Mouse (Mus musculus) megakaryocyte, adult 5-6 weeks (primary cell): ENCODE measurements around the gene Dmkn. TPM values are rescaled to one million over a fixed set of nuclear protein-coding genes. Genes with fewer than 3 reads are reported as not detected.

Source experiments
- ATAC-seq: 2 replicates; pipeline ENCODE4 v1.8.0; 2016; ENCODE audit warnings: mild to moderate bottlenecking, inconsistent platforms; ENCODE audit not compliant: poor library complexity, severe bottlenecking
- total RNA-seq, 2 experiments: library from RNA; stranded (forward) in 1 of 2; stranded (reverse) in 1 of 2; fragments of 153-499, 151-499 nt in 1 of 2; fragments of 221-1000, 200-1000 nt in 1 of 2; gene quantifications; 2 replicates each; pipeline versions ENCODE4 v1.2.3 to v1.2.4; 2015 to 2017

Dmkn gene
- total RNA-seq, 2 experiments from 2014 or later: 15.1 to 25.7 TPM

DNA sequence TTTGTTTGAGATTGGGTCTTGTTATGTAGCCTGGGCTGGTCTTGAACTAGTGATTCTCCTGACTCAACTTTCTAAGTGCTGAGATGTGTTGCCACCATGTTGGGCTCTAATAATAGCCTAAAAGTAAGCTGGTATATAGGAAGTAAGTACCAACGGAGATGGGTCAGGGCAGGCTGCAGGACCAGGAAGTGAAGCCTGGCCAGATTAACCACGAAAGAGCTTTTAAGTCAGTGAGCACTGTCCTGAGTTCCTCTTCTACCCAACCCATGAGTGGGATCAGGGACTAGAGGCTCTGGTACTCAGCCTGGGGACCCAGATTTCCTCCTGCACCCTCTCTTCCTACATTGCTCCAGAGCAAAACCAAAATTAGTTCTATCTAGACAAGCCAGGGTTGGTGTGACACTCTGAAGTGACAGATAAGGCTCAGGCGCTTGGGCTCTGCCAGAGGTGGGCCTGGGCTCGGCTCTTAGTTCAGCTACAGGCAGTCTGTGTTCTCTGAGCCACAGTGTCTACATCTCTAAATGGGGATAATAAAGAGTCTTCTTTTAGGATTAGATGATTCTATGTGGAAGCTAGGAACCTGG, 1.7 kb upstream of the Dmkn start:
- ATAC-seq: peak; percentile 88

DNA sequence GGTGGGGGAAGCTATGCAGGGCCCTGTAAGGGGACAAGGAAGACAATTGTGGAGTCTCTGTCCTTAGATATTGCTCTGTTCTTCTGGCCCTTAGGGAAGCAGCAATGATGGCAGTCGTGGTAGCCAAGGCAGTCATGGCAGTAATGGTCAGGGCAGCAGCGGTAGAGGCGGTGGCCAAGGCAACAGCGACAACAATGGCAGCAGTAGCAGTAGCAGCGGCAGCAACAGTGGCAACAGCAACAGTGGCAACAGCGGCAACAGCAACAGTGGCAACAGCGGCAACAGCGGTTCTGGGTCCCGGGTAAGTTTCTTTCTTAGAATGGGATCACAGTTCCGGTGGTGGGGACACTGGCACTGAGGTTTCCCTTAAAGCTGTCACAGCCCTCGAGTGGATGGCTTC, 1.6 kb downstream of the Dmkn start:
- no peak for ATAC-seq

DNA sequence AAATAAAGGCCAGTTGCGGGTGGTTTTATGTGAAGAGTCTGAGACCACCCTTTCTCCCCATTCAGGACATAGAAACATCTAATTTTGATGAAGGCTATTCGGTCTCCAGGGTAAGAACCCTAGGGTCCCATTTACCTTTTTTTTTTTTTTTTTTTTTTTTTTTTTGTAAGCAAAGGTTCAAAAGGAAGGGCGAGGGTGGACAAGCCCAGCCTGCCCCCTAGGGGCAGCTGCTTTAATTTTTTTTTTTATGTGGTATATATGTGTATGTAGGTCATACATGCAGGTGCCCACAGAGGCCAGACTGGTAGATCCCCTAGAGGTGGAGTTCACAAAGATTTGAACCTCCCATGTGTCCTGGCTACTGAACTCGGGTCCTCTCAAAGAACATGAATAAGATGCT, 2.9 kb downstream of the Dmkn start:
- ATAC-seq: no peak

DNA sequence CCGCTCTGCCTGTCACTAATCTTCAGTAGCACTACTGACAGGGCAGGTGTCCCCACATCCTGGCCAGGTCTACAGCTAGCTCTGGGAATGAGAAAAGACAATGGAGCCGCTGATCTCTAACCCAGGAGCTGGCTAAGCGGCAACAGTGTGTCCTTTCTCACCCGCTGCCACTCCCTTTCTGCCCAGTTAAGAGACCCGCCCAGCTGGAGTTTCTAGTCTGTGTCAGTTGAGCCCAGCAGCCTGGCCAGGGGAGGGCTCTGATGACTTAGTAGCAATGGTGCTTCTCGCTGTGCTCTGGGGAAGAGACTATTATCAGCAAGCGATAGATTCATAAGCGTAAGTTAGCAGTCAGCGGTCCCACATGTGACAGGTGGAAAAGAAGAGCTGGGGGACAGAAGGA, 5.7 kb downstream of the Dmkn start:
- ATAC-seq: no peak

DNA sequence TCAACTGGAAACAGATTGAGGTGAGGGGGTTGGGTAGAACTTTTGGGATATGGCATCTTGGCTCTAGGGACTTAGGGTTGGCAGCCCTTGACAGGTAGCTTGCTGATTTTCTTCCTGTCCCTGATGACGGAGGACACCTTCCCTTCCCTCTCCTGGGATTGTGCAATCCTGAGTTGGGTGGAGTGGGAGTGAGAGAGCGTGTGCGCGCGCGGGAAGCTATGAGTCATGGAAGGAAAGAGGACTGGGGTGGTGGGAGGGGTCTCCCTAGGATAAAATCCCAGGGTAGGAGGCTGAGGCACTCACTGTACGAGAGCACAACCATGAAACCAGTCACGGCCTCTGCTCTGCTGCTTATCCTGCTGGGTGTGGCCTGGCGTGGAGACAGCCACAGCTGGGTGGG, 12.5 kb downstream of the Dmkn start:
- ATAC-seq: peak; percentile 30; the same call in 1 of the 2 replicates

DNA sequence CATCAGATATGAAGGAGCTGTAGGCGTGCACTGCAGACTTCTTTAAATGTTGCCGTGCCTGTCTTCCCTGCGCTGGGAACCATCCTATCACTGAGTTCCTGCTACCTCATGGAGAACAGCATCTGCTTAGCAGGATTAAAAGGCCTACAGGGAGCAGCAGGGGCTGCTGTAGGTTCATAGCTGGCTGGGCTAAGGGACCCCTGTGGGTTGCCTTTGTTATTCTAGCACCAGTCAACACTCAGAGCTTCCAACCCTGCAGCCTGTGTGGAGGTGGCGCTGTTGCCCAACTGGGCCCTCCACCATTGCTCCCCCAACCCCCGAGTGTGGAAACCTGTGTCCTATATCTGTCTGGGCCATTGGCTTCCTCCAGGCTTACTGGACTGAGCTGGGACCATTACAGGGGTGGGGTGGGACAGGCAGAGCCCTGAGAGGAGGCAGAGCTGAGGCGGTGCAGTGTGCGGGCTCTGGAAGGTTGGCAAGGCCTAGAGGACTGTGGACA, 13.6 kb downstream of the Dmkn start:
- ATAC-seq: no peak

DNA sequence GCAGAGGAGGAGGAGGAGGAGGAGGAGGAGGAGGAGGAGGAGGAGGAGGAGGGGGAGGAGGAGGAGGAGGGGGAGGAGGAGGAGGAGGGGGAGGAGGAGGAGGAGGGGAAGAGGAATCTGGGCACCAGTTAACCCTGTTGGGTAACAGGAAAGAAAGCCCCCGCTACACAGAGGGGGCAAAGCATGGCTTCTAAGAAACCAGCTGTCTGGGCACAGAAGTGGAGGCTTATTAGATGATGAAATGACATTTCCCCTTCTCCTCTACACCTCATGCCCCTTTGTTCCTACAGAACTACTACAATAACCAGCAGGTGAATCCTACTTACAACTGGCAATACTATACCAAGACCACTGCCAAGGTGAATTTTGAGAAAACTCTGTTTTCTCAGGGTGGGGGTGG, 14.4 kb downstream of the Dmkn start:
- ATAC-seq: no peak

DNA sequence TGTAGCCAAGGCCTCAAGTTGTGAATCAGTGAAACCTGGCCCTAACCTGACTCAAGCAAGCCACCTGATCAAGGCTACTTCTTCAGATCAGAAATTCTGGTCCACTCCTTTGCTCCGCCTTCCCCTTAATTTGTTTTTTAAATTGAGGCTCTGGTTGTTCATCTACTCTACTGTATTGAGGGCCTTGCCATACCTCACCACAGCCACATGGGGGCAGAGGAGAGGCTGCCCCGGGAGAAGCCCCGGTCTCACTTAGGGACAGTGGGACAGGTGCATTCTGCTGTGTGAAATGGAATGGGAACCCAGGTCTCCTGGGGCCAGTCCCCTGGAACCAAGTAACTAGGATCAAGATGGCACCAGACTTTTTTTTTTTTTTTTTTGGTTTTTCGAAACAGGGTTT, 18.2 kb downstream of the Dmkn start:
- ATAC-seq: peak; percentile 77

DNA sequence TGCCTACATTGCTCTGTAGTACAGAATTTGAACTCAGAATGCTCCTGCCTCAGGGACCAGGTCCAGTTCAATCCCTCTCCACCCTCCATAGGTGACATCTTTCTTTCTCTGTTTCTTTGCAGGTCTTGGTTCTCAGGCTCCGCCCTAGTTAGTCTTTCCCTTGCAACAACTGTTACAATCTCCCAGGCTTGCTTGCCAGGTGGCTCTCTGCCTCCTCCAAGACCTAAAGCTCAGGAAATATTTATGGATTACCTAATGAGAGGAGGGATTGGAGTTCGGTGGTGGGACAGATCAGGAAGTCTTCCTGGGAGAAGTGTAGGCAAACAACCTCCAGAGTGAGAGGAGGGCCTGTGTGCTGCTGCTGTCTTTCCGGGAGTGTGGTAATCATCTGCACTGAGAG, 19.1 kb downstream of the Dmkn start:
- ATAC-seq: no peak

DNA sequence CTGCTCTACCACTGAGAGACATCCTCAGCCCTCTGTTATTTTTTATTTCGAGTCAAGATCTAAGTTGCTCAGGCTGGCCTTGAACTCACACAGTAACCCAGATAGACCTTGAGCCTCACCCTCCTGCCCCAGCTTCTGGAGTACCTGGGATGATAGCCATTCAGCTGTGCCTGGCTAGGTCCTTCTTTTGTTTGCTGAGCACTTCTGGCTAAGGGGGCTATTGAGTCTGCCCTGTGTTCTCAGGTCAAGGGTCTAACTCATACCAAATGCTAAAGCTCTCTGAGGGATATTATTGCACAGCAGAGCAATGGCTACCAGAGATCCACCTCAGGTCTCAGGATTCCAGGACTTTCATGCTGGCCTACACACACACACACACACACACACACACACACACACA, 21.6 kb downstream of the Dmkn start:
- no peak for ATAC-seq

DNA sequence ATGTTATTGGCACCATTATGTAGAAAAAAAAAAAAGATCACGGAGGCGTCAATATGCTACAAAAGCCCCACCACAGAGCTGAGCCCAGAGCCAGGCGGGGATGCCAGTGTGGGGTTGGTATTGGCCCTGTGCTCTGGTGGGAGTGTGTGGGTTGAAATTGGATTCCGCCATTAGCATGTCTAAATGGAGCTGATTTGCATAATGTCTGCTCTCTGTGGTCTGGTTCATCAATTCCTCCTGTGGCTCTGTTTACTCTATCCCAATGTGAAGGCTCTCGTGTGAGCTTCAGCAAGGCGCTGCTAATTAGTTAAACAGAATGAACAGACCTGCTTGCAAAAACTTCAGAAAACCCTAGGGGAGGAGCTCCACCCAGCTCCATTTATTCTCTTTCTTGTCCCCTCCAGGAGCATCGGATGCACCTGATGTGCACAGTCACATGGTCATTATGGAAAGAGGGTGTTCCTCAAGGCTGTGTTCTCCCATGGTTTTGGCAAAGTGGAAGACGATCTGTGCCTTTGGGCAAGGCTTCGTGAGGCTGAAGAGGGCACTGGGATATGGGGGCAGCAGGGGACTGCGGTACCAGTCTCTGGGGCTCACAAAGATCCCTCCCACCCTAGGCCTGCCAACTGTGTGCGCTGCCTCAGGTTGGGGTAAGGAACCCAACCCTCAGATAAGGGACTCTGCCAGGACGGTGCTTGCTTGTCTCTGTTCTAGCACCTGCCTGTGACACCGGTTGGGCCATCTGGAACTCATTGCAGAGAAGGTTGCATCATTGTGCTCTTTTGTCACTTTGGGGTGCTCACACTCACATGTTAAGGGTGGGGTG, 22.4 kb downstream of the Dmkn start:
- ATAC-seq: no peak

DNA sequence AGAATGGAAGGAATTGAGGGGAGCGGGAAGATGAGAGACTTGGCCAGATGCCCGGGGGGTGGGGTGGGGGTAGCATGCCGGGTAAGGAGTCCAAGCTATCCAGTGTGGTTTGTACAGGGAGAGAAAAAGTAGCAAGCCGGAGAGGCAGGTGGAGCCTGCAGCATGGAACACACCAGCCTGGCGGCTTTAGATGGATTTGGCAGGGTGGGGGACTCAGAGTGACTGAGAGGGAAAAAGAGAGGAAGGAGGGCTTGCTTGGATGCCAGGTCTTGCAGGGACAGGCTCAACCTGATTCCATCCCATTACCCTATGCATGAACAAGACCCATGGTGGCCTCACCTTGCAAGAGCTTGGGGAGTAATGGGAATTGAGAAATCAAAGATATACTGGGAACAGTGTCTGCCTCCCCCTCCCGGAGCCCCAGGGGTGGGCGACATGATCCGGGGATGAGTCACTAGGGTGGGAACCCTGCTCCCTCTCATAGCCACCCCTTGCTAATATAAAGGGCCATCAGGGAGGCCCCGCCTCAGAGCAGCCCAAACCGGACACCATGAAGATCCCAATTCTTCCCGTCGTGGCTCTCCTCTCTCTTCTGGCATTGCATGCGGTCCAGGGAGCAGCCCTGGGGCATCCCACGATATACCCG, 23.9 kb downstream of the Dmkn start, which contains the start of gene Krtdap:
Gene Krtdap, plus strand, starts transcription at position 520 of the 646 bp plus-strand sequence.
- no peak for ATAC-seq

DNA sequence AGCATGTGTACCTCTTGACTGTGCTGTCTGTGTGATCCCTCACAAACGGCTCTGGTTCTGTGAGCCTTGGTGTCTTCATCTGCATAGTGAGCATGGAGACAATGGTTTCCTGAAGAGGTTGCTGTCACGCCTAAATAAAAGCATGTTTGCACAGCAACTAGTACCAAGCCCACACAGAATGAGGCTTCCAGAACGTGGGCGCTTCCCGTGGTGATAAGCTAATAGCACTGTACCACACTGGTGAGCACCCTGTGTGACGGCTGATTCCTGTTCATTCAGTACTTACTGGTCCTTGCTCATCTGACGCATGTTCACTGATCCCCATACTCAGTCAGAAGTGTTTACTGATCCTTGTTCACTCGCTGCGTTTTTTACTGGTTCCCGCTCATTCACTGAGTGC, 26.6 kb downstream of the Dmkn start:
- ATAC-seq: no peak

DNA sequence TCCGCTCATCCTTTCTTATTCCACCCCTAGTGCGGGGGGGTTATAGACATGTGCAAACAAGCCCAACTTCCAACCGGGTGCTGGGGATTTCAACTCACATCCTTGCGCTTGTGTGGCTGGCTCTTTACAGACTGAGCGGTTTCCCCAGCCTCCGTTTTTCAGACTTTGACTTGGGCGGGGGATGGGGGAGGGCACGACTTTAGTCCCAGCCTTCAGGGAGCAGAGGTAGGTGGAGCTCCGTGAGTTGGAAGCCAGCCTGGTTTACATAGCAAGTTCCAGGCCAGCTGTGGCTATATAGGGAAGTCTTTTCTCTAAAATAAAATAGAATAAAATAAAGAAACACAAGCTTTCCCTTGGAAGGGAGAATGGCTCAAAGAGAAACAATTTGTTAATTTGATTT, 28.4 kb downstream of the Dmkn start:
- ATAC-seq: no peak

DNA sequence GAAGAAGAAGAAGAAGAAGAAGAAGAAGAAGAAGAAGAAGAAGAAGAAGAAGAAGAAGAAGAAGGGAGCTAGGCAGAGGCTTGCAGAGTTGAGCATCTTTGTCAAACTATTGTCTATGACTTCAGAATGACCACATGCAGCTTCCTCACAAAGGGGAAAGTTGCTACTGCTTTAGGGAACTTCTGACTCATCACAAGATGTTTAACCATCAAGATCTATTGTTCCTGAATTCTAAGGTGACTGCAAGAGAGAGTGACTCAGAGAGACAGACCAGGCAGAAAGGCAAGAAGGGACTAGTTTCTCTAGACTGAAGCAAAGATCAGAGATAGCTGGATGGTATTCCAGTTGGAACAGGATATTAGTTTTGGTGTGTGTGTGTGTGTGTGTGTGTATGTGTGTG, 31.4 kb downstream of the Dmkn start:
- ATAC-seq: peak; percentile 80

DNA sequence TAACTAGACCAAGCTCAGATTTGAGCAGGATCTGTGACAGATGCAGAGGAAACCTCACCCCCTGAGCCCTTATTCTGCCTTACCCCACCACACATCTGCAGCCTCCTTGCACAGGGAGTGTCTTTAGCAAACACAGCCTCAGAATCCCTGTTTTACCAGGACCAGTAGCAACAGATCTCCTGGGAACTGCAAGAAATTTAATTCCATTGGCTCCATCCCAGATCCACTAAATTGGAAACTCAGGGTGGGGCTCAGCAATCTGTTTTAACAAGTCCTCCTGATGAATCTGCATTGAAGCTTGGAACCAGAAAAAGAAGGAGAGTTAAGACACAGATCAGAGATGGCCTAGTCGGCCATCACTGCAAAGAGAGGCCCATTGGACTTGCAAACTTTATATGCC, 33.2 kb downstream of the Dmkn start:
- ATAC-seq: no peak

DNA sequence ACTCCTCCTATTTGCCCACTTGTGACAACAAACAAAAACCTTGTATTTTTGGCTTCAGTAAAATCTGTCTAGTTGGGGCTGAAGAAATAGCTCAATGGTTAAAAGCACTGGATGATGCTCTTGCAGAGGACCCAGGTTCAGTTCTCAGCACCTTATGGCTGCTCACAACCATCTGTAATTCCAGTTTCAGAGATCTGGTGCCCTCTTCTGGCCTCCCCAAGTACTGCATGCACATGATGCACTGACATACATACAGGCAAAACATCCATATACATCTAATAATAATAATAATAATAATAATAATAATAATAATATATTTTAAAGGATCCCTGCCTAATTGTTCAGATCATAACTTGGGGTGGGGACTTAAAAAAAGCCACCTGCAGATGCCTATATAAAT, 37.1 kb downstream of the Dmkn start:
- ATAC-seq: no peak

DNA sequence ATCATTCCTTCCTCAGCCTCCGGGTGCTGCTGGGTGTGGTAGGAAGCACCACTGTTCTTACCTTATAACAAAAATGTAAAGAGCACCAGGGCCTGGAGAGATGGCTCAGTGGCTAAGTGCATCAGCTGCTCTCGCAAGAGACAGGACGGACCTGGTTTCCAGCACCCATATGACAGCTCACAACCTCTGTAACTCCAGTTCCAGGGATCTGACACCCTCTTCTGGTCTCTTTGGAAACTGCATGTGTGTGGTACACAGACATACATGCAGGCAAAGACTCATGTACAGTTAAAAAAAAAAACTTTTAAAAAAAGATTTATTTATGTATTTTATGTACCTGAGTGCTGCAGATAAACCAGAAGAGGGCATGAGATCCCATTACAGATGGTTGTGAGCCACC, 39.7 kb downstream of the Dmkn start:
- no peak for ATAC-seq

DNA sequence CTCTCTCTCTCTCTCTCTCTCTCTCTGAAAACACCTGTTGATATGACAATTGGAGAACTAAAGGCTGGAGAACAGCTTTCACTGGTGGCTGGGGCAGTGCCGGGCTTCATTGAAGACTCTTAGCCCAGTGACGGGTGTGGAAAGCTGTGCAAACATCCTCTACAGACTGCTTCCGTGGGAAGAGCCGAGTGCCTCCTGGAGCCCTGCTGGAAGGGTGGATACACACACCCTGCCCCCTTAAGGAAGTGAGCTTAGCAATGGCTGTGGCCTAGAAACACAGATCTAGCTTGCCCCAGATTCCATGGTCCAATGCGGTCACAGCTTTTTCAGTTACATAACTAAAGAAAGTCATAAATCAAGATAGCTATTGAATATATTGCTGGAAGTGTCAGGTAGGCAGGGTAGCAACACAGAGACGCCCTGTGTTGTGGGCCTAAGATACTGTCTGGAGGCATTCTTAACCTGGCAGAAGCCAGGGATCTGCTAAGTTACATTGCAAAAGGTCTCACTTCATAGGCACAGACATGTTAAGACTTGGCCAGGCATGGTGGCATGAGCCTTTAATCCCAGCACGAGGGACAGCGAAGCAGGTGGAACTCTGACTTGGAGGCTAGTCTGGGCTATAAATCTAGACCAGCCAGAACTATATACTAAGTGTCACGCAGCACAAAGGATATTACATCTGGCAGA, 40.6 kb downstream of the Dmkn start:
- ATAC-seq: no peak

DNA sequence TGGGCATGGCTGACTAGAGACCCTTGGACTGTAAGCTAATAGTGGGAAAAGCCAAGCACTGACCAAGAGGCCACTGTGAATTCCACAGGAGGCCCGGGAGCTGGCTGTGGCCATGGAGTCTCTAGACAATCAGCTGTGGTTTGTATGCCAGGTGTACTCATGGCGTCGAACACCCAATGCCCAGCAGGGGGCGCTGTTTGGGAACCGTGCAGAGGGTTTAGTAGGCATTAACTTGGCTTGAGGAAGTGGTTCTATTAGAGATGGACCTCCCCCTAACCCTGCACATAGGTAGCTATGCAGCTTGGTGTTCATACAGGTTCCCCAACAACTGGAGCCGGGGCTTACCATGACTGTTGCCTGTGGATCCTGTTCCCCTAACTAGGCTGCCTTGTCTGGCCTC, 42.4 kb downstream of the Dmkn start:
- ATAC-seq: peak; percentile 94

DNA sequence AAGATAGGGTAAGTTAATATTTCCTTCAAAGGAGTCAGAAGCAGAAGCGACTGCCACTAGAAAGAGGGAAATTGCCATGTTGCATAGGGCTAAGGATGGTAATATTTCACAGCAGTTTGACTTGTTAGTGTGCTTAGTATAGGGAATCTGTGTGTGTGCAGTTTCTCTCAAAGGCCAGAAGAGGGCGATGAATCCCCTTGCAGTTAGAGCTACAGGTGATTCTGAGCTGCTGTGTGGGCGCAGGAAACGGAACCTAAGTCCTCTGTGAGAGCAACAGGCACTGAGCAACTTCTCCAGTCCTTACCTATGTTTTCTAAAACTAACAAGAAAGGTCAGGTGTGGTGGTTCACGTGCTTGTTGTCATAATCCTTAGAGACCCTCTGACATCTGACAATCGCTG, 46.8 kb downstream of the Dmkn start:
- ATAC-seq: no peak
